8 mouse cellular contexts compared by ENCODE assay signal in the genomic region with DNA sequence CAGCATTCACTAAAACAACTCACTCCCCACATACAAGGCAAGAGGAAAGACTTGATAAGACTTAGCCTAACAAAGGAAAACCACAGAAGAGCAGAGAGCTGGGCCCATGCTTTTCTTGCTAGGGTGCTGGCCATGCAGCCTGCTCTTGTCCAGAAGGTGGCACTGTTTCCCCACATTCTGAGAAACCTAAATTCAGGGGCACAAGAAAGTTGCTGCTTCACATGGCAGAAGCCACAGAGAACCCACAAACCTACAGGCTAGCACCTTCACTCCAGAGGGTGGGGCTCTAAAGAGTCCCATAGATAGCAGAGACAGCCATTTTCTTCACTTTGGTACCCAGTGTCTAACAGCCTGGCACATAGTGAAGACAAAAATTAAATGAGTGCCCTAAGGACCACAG. TPM values are rescaled to one million over a fixed set of nuclear protein-coding genes. Genes with fewer than 3 reads are reported as not detected.
A peak's percentile ranks its signal among the peaks of the same experiment; 100 is the strongest.
DNase-seq lines count a peak whose midpoint lies in the region; TF ChIP-seq lines count a peak whose summit lies in the region.

No protein-coding gene starts in this region.

- no peak overlapping the region for H3K27ac ChIP-seq in cerebellum, adult 2 months (ENCODE audit: insufficient read depth, low read length)

- no peaks in the 10 kb centered on the region for H3K4me1 ChIP-seq in cerebellum, adult 2 months (ENCODE audit: control insufficient read depth, insufficient read depth, low read length)

- DNase-seq in A20 (ENCODE audit: low read depth, low spot score) (peak; percentile 78), ES-CJ7 (ENCODE audit: low read depth, low spot score) (peak; percentile 72)
- peak; percentile 18 to 35 for DNase-seq in cerebellum, adult 2 months
- peak; percentile 85 for DNase-seq in forelimb bud, embryonic 11.5 days (ENCODE audit: low read depth, low spot score)
- peak; percentile 67 to 72 for DNase-seq in kidney, postnatal 4 days
- DNase-seq in lung, postnatal 25 days (ENCODE audit: low spot score) = peak; percentile 45
- DNase-seq in retina, postnatal 7 days (ENCODE audit: low read depth, low spot score) = peak; percentile 55
- DNase-seq in urinary bladder, adult 18-20 months (ENCODE audit: low spot score in 2 of 2) = no peak

- TF ChIP-seq POLR2A in cerebellum, adult 2 months (IDR thresholded peaks at IDR 0.05; ENCODE audit: borderline replicate concordance, insufficient read depth, low read length) = no peak

- peak; percentile 84 for TF ChIP-seq CTCF in cerebellum, adult 2 months (IDR thresholded peaks at IDR 0.05; ENCODE audit: borderline replicate concordance, insufficient read depth, low read depth, low read length)

- H3K4me3 ChIP-seq in cerebellum, adult 2 months (replicated peaks; ENCODE audit: insufficient read depth, low read depth, low read length) = no peak overlapping the region

- H3K27me3 ChIP-seq in cerebellum, adult 2 months (ENCODE audit: control insufficient read depth, insufficient read depth, low read length) = no peaks in the 10 kb centered on the region

RNA-seq across cellular contexts. Expression of gene Rtn4ip1, which starts 52.3 kb away (rescaled TPM):
- 19.5 and 20.0 TPM in 2 replicates for polyA plus RNA-seq in cerebellum, adult 2 months (2012; rRNA removed)

RNA-seq across cellular contexts. Expression of gene Qrsl1, which starts 52.4 kb away (rescaled TPM):
- polyA plus RNA-seq in cerebellum, adult 2 months (2012; rRNA removed) = 24.9 and 25.9 TPM in 2 replicates

Comparison
In these comparisons a context has a peak if more than half of its experiments do, and no peak if none do; other contexts are left out.
1. DNase-seq: peak in A20 (single experiment), ES-CJ7 (single experiment), cerebellum, adult 2 months (2 of 2), forelimb bud, embryonic 11.5 days (single experiment), kidney, postnatal 4 days (2 of 2), lung, postnatal 25 days (single experiment) and retina, postnatal 7 days (single experiment); none in urinary bladder, adult 18-20 months (0 of 2).